In genomic region chr15:103129289-103129688, GRCm38 (mm10) we compare ENCODE assay signal across 29 mouse cellular contexts. TPM values are rescaled to one million over a fixed set of nuclear protein-coding genes. Genes with fewer than 3 reads are reported as not detected.
DNase-seq lines count a peak whose midpoint lies in the region; ATAC-seq lines count a peak whose summit lies in the region.
"Had no signal": no experiment of that assay in that cellular context is flagged by ENCODE, and none has a peak within 500 bp of the region (broad histone marks: within the 10 kb centered on the region; RNA-seq: fewer than 3 reads in every experiment).

No protein-coding gene starts in this region.

- H3K27me3 ChIP-seq in heart, embryonic 15.5 days, result peaks cover 66% of the 10 kb centered on the region
- H3K27me3 ChIP-seq in midbrain, embryonic 14.5 days (ENCODE audit: control insufficient read depth, insufficient read depth, low read length), result 0 out of 2 replicates have a peak, but pooled peaks cover 9% of the 10 kb centered on the region
- H3K27me3 ChIP-seq in midbrain, embryonic 15.5 days (replicated peaks), result peaks cover 9% of the 10 kb centered on the region
- peaks cover 26% of the 10 kb centered on the region for H3K27me3 ChIP-seq in embryonic facial prominence, embryonic 15.5 days
- H3K27me3 ChIP-seq in neural tube, embryonic 15.5 days (replicated peaks), result no peaks in the 10 kb centered on the region

- no peaks in the 10 kb centered on the region for H3K9me3 ChIP-seq in heart, embryonic 15.5 days (replicated peaks)
- no peaks in the 10 kb centered on the region for H3K9me3 ChIP-seq in midbrain, embryonic 14.5 days (ENCODE audit: control insufficient read depth, low read length)
- H3K9me3 ChIP-seq in midbrain, embryonic 15.5 days, result no peaks in the 10 kb centered on the region
- no peaks in the 10 kb centered on the region for H3K9me3 ChIP-seq in embryonic facial prominence, embryonic 15.5 days (replicated peaks)
- no peaks in the 10 kb centered on the region for H3K9me3 ChIP-seq in neural tube, embryonic 15.5 days (replicated peaks)
- H3K9me3 ChIP-seq: embryonic facial prominence, embryonic 12.5 days; forebrain, embryonic 12.5 days; limb, embryonic 13.5 days; liver, embryonic 12.5 days had no signal

- no peak overlapping the region for H3K9ac ChIP-seq in heart, embryonic 15.5 days
- no peak overlapping the region for H3K9ac ChIP-seq in midbrain, embryonic 14.5 days (replicated peaks; ENCODE audit: low read length)
- no peak overlapping the region for H3K9ac ChIP-seq in midbrain, embryonic 15.5 days
- no peak overlapping the region for H3K9ac ChIP-seq in embryonic facial prominence, embryonic 15.5 days
- no peak overlapping the region for H3K9ac ChIP-seq in neural tube, embryonic 15.5 days (replicated peaks)
- H3K9ac ChIP-seq: embryonic facial prominence, embryonic 12.5 days; forebrain, embryonic 12.5 days; forebrain, postnatal 0 days; heart, embryonic 12.5 days; limb, embryonic 13.5 days; liver, embryonic 12.5 days; liver, postnatal 0 days; midbrain, embryonic 12.5 days had no signal

- DNase-seq in heart, adult 8-10 months (ENCODE audit: low spot score), result no peak
- peak; percentile 25 for DNase-seq in midbrain, embryonic 14.5 days
- DNase-seq in thymus, postnatal 14 days, result no peak
- DNase-seq: cerebellum, adult 8-10 months; cerebellum, postnatal 36 days; forebrain, postnatal 0 days; gastrocnemius, postnatal 25 days; heart, adult 18-20 months; heart, postnatal 10 days; kidney, adult 18-20 months; kidney, postnatal 4 days; liver, postnatal 0 days; lung, postnatal 4 days; thymus, adult 18-20 months; thymus, postnatal 36 days had no signal

- no peak overlapping the region for H3K4me3 ChIP-seq in heart, embryonic 15.5 days
- no peak overlapping the region for H3K4me3 ChIP-seq in midbrain, embryonic 14.5 days (replicated peaks; ENCODE audit: low read depth, low read length)
- no peak overlapping the region for H3K4me3 ChIP-seq in midbrain, embryonic 15.5 days
- no peak overlapping the region for H3K4me3 ChIP-seq in embryonic facial prominence, embryonic 15.5 days (replicated peaks)
- no peak overlapping the region for H3K4me3 ChIP-seq in neural tube, embryonic 15.5 days (replicated peaks)
- H3K4me3 ChIP-seq: embryonic facial prominence, embryonic 12.5 days; erythroblast, embryonic 14.5 days; forebrain, embryonic 12.5 days; heart, embryonic 12.5 days; limb, embryonic 13.5 days; liver, embryonic 12.5 days; megakaryocyte, embryonic 14.5 days; midbrain, embryonic 12.5 days had no signal

- 0 out of 2 replicates have a peak, but pooled peaks have one; percentile 20 for ATAC-seq in heart, embryonic 15.5 days (replicated peaks; ENCODE audit: insufficient number of reproducible peaks, insufficient read depth, low FRiP score, low read depth)
- no peak for ATAC-seq in midbrain, embryonic 14.5 days (ENCODE audit: low FRiP score, low TSS enrichment)
- no peak for ATAC-seq in midbrain, embryonic 15.5 days (replicated peaks)
- ATAC-seq in embryonic facial prominence, embryonic 15.5 days (ENCODE audit: insufficient number of reproducible peaks, low FRiP score, low TSS enrichment, low read depth), result no peak
- ATAC-seq in neural tube, embryonic 15.5 days (ENCODE audit: low FRiP score), result no peak
- ATAC-seq: CD4-positive, CD25-positive, alpha-beta regulatory T cell, adult 4 months; forebrain, postnatal 0 days; hindbrain, embryonic 16.5 days; liver, embryonic 12.5 days; liver, postnatal 0 days had no signal

- 27% methylated on average over 6 of the region's 6 CpGs for WGBS in heart, embryonic 15.5 days
- 53% methylated on average over 6 of the region's 6 CpGs for WGBS in midbrain, embryonic 14.5 days
- 32% methylated on average over 6 of the region's 6 CpGs for WGBS in midbrain, embryonic 15.5 days
- 26% methylated on average over 6 of the region's 6 CpGs for WGBS in embryonic facial prominence, embryonic 15.5 days
- 30% methylated on average over 6 of the region's 6 CpGs for WGBS in neural tube, embryonic 15.5 days

- no peak overlapping the region for H3K4me2 ChIP-seq in heart, embryonic 15.5 days
- H3K4me2 ChIP-seq in midbrain, embryonic 14.5 days (ENCODE audit: low read length), result no peak overlapping the region
- no peak overlapping the region for H3K4me2 ChIP-seq in midbrain, embryonic 15.5 days
- no peak overlapping the region for H3K4me2 ChIP-seq in embryonic facial prominence, embryonic 15.5 days (replicated peaks)
- H3K4me2 ChIP-seq in neural tube, embryonic 15.5 days, result no peak overlapping the region
- H3K4me2 ChIP-seq: embryonic facial prominence, embryonic 12.5 days; forebrain, embryonic 12.5 days; heart, embryonic 12.5 days; limb, embryonic 13.5 days; liver, embryonic 12.5 days; midbrain, embryonic 12.5 days had no signal

- H3K36me3 ChIP-seq in heart, embryonic 15.5 days, result no peaks in the 10 kb centered on the region
- no peaks in the 10 kb centered on the region for H3K36me3 ChIP-seq in midbrain, embryonic 14.5 days (ENCODE audit: control insufficient read depth, insufficient read depth, low read length)
- no peaks in the 10 kb centered on the region for H3K36me3 ChIP-seq in midbrain, embryonic 15.5 days (replicated peaks)
- no peaks in the 10 kb centered on the region for H3K36me3 ChIP-seq in embryonic facial prominence, embryonic 15.5 days
- H3K36me3 ChIP-seq in neural tube, embryonic 15.5 days, result 0 out of 2 replicates have a peak, but pooled peaks cover 3% of the 10 kb centered on the region
- H3K36me3 ChIP-seq: embryonic facial prominence, embryonic 12.5 days; forebrain, embryonic 12.5 days; heart, embryonic 12.5 days; limb, embryonic 13.5 days; liver, embryonic 12.5 days; midbrain, embryonic 12.5 days had no signal

- peaks cover 9% of the 10 kb centered on the region; the same call in 1 of the 2 replicates for H3K4me1 ChIP-seq in heart, embryonic 15.5 days (replicated peaks)
- peaks cover 10% of the 10 kb centered on the region for H3K4me1 ChIP-seq in midbrain, embryonic 14.5 days (ENCODE audit: control insufficient read depth, insufficient read depth, low read length)
- peaks cover 8% of the 10 kb centered on the region for H3K4me1 ChIP-seq in midbrain, embryonic 15.5 days
- H3K4me1 ChIP-seq in embryonic facial prominence, embryonic 15.5 days, result peaks cover 22% of the 10 kb centered on the region
- peaks cover 36% of the 10 kb centered on the region for H3K4me1 ChIP-seq in neural tube, embryonic 15.5 days
- H3K4me1 ChIP-seq: liver, embryonic 12.5 days had no signal

- no peak overlapping the region for H3K27ac ChIP-seq in heart, embryonic 15.5 days
- H3K27ac ChIP-seq in midbrain, embryonic 14.5 days (replicated peaks; ENCODE audit: low read depth, low read length), result no peak overlapping the region
- H3K27ac ChIP-seq in midbrain, embryonic 15.5 days, result no peak overlapping the region
- H3K27ac ChIP-seq in embryonic facial prominence, embryonic 15.5 days (replicated peaks), result peak overlapping the region; percentile 34; the same call in 1 of the 2 replicates
- H3K27ac ChIP-seq in neural tube, embryonic 15.5 days (replicated peaks), result peak overlapping the region; percentile 52; the same call in 1 of the 2 replicates
- H3K27ac ChIP-seq: embryonic facial prominence, embryonic 12.5 days; forebrain, embryonic 12.5 days; liver, embryonic 12.5 days; midbrain, embryonic 12.5 days had no signal

RNA-seq across cellular contexts. Expression of gene Smug1, which starts 37.6 kb away (rescaled TPM):
- 14.1 and 16.8 TPM in 2 replicates for polyA plus RNA-seq in heart, embryonic 15.5 days (2015; fragmentation: Nextera tagmentation; extraction: Ambion mirVana)
- total RNA-seq in heart, adult 8-10 months (2022), result 10 to 100 TPM; 10.4 to 16.8 (median 15.2) TPM
- 22.7 and 25.0 TPM in 2 replicates for polyA plus RNA-seq in midbrain, embryonic 14.5 days (2014; fragmentation: Nextera tagmentation; extraction: Ambion mirVana)
- polyA plus RNA-seq in midbrain, embryonic 15.5 days (2015; fragmentation: Nextera tagmentation; extraction: Ambion mirVana), result 23.4 and 24.2 TPM in 2 replicates
- 17.9 and 18.0 TPM in 2 replicates for polyA plus RNA-seq in embryonic facial prominence, embryonic 15.5 days (2015; fragmentation: Nextera tagmentation; extraction: Ambion mirVana)
- 25.8 and 30.9 TPM in 2 replicates for polyA plus RNA-seq in neural tube, embryonic 15.5 days (2015; fragmentation: Nextera tagmentation; extraction: Ambion mirVana)

Comparison
In these comparisons a context has a peak if more than half of its experiments do, and no peak if none do; other contexts are left out.
1. H3K27ac ChIP-seq: peak in embryonic facial prominence, embryonic 15.5 days (single experiment) and neural tube, embryonic 15.5 days (single experiment); none in heart, embryonic 15.5 days (single experiment), midbrain, embryonic 14.5 days (single experiment) and midbrain, embryonic 15.5 days (single experiment).